Mouse (Mus musculus): ENCODE data around the gene Foxa2. TPM values are rescaled to one million over a fixed set of nuclear protein-coding genes. Genes with fewer than 3 reads are reported as not detected.

The Foxa2 gene
- total and polyA plus RNA-seq, 2 experiments from 2014 or later = 2.7 to 11.1 TPM

- Histone ChIP-seq H3K4me1 (ENCODE audit: insufficient read depth, low read length) (no peaks in the 10 kb centered on the region), H3K36me3 (ENCODE audit: insufficient read depth, low read length) (no peaks in the 10 kb centered on the region), H3K9me3 (ENCODE audit: low read length) (no peaks in the 10 kb centered on the region), H3K4me2 (ENCODE audit: low read depth, low read length, poor library complexity, severe bottlenecking) (no peak overlapping the region), H3K27ac (ENCODE audit: low read depth, low read length) (no peak overlapping the region), H3K9ac (replicated peaks; ENCODE audit: low read length, poor library complexity, severe bottlenecking) (no peak overlapping the region), H3K27me3 (ENCODE audit: insufficient read depth, low read length) (peaks cover 87% of the 10 kb centered on the region), H3K4me3 (ENCODE audit: low read depth, low read length) (no peak overlapping the region)
- TF ChIP-seq CTCF (IDR thresholded peaks at IDR 0.05) = no peak
- WGBS = 59% methylated on average over 9 of the region's 9 CpGs
- DNase-seq (ENCODE audit: low spot score) = no peak
- no peak for ATAC-seq (ENCODE audit: low FRiP score)
Measured at GRCm38 (mm10) chr2:148024268-148024935, 22.4 kb downstream of the Foxa2 start.

GRCm38 (mm10) chr2:148023340-148023806, 23.4 kb downstream of the Foxa2 start:
- DNase-seq (ENCODE audit: low spot score) (no peak), ATAC-seq (ENCODE audit: low FRiP score) (no peak)
- WGBS = 4% methylated on average over 12 of the region's 12 CpGs
- Histone ChIP-seq H3K27me3 (ENCODE audit: insufficient read depth, low read length) (peaks cover 89% of the 10 kb centered on the region), H3K4me2 (ENCODE audit: low read depth, low read length, poor library complexity, severe bottlenecking) (no peak overlapping the region), H3K4me3 (ENCODE audit: low read depth, low read length) (no peak overlapping the region), H3K27ac (ENCODE audit: low read depth, low read length) (no peak overlapping the region), H3K4me1 (ENCODE audit: insufficient read depth, low read length) (no peaks in the 10 kb centered on the region), H3K9me3 (ENCODE audit: low read length) (no peaks in the 10 kb centered on the region), H3K9ac (replicated peaks; ENCODE audit: low read length, poor library complexity, severe bottlenecking) (no peak overlapping the region), H3K36me3 (ENCODE audit: insufficient read depth, low read length) (no peaks in the 10 kb centered on the region)
- TF ChIP-seq CTCF (IDR thresholded peaks at IDR 0.05) = no peak

- Histone ChIP-seq H3K4me2 (ENCODE audit: low read depth, low read length, poor library complexity, severe bottlenecking) (no peak overlapping the region), H3K36me3 (ENCODE audit: insufficient read depth, low read length) (no peaks in the 10 kb centered on the region), H3K9me3 (ENCODE audit: low read length) (no peaks in the 10 kb centered on the region), H3K4me1 (ENCODE audit: insufficient read depth, low read length) (no peaks in the 10 kb centered on the region), H3K9ac (replicated peaks; ENCODE audit: low read length, poor library complexity, severe bottlenecking) (no peak overlapping the region), H3K27me3 (ENCODE audit: insufficient read depth, low read length) (peaks cover 82% of the 10 kb centered on the region), H3K27ac (ENCODE audit: low read depth, low read length) (no peak overlapping the region), H3K4me3 (ENCODE audit: low read depth, low read length) (no peak overlapping the region)
- no peak for DNase-seq (ENCODE audit: low spot score)
- TF ChIP-seq CTCF (IDR thresholded peaks at IDR 0.05) = no peak
- WGBS = 8% methylated on average over 5 of the region's 5 CpGs
- no peak for ATAC-seq (ENCODE audit: low FRiP score)
Measured at GRCm38 (mm10) chr2:148021919-148022570, 24.7 kb downstream of the Foxa2 start.

GRCm38 (mm10) chr2:148021016-148021415, 25.8 kb downstream of the Foxa2 start:
- WGBS = 18% methylated on average over 9 of the region's 9 CpGs
- H3K4me3 ChIP-seq (ENCODE audit: low read depth, low read length) = no peak overlapping the region
- no peaks in the 10 kb centered on the region for H3K36me3 ChIP-seq (ENCODE audit: insufficient read depth, low read length)
- ATAC-seq (ENCODE audit: low FRiP score) (no peak), DNase-seq (ENCODE audit: low spot score) (no peak)
- no peaks in the 10 kb centered on the region for H3K9me3 ChIP-seq (ENCODE audit: low read length)
- H3K9ac ChIP-seq (replicated peaks; ENCODE audit: low read length, poor library complexity, severe bottlenecking) = no peak overlapping the region
- peaks cover 71% of the 10 kb centered on the region for H3K27me3 ChIP-seq (ENCODE audit: insufficient read depth, low read length)
- TF ChIP-seq CTCF (IDR thresholded peaks at IDR 0.05) = no peak
- H3K27ac ChIP-seq (ENCODE audit: low read depth, low read length) = no peak overlapping the region
- H3K4me2 ChIP-seq (ENCODE audit: low read depth, low read length, poor library complexity, severe bottlenecking) = no peak overlapping the region
- H3K4me1 ChIP-seq (ENCODE audit: insufficient read depth, low read length) = no peaks in the 10 kb centered on the region

GRCm38 (mm10) chr2:148020125-148020524, 26.6 kb downstream of the Foxa2 start:
- DNase-seq (ENCODE audit: low spot score) (no peak), ATAC-seq (ENCODE audit: low FRiP score) (no peak)
- Histone ChIP-seq H3K4me3 (ENCODE audit: low read depth, low read length) (no peak overlapping the region), H3K27ac (ENCODE audit: low read depth, low read length) (no peak overlapping the region), H3K9me3 (ENCODE audit: low read length) (no peaks in the 10 kb centered on the region), H3K36me3 (ENCODE audit: insufficient read depth, low read length) (no peaks in the 10 kb centered on the region), H3K9ac (replicated peaks; ENCODE audit: low read length, poor library complexity, severe bottlenecking) (no peak overlapping the region), H3K4me2 (ENCODE audit: low read depth, low read length, poor library complexity, severe bottlenecking) (no peak overlapping the region), H3K27me3 (ENCODE audit: insufficient read depth, low read length) (peaks cover 64% of the 10 kb centered on the region), H3K4me1 (ENCODE audit: insufficient read depth, low read length) (no peaks in the 10 kb centered on the region)
- no peak for TF ChIP-seq CTCF (IDR thresholded peaks at IDR 0.05)
- 21% methylated on average over 3 of the region's 3 CpGs for WGBS

All from midbrain, postnatal 0 days (tissue).